Mouse (Mus musculus): ENCODE measurements around the gene St3gal3.

DNA sequence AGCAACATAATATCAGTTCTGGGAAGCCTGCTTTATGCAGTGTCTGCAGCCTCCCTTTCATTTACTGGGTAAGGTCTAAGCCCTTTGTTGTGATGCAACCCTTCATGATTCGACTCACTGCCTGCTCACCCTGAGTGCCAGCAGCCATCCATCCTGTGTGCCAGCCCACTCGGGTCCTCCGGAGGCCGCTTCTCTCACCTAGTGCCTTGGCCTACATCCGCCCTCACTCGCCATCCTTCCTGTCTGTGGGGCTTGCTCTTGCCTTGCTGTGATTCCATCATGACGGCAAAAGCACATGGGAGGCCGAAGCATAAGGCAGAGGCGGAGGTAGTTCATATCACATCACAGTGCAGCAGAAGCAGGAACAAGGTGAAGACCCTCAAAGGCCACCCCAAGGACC, 56.1 kb downstream of the St3gal3 start:
- TF ChIP-seq CTCF (IDR thresholded peaks at IDR 0.05; ENCODE audit: extremely low read depth, insufficient read depth, insufficient read length, insufficient replicate concordance) (no peak), POLR2A (IDR thresholded peaks at IDR 0.05; ENCODE audit: low read depth, low read length) (no peak)
